Mouse (Mus musculus) liver, adult 2 months (tissue): ENCODE measurements around the gene Deup1.

Source experiments
- CTCF ChIP-seq: fragments of 200-500 bp; IDR thresholded peaks from 2 replicates; pipeline ENCODE4 v1.5.1; 2011; ENCODE audit warnings: low read depth, low read length, control low read depth
- POLR2A ChIP-seq: fragments of 200-500 bp; IDR thresholded peaks from 2 replicates; pipeline ENCODE4 v1.6.1; 2011; ENCODE audit warnings: low read length, control low read depth; ENCODE audit not compliant: insufficient read depth; ENCODE audit errors: extremely low read depth

GRCm38 (mm10) chr9:15541735-15542354 lies 85.9 kb downstream of the Deup1 start:
- TF ChIP-seq CTCF (no peak), POLR2A (no peak)
